Mouse (Mus musculus) liver, embryonic 14.5 days (tissue): ENCODE measurements around the gene Ddx6.

ENCODE experiments used
- CTCF ChIP-seq: IDR thresholded peaks from 2 replicates; pipeline ENCODE4 v1.5.1; 2016; ENCODE audit warnings: antibody characterized with exemption, low read depth, control low read depth
- EP300 ChIP-seq: IDR thresholded peaks from 2 replicates; pipeline ENCODE4 v1.6.1; 2016; ENCODE audit warnings: antibody characterized with exemption, low read depth

DNA sequence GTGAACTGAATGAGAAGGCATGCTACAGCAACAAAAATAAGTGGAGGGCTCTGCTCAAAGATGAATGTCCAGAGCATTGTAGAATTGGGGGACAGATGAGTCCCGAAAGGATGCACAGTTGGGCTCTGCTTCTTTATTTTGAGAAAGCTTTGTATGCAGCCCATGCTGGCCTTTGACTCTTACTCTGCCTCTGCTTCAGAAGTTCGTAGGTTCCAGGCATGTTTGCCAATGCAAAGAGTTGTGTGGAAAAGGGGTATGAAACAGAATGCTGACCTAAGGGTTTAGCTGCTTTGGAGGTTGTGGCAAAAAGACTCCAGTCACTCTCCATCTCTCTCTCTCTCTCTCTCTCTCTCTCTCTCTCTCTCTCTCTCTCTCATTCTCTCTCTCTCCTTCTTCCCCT is 36.9 kb downstream of the Ddx6 start:
- TF ChIP-seq CTCF = no peak
- TF ChIP-seq EP300 = no peak
